Mouse (Mus musculus): Measurements from ENCODE around the gene Tspear.
"Not testable (repeated sequence)": the region's sequence is repeated elsewhere in the genome, so short reads cannot be mapped to it uniquely, and the experiment has no call there.

Gene Tspear

DNA sequence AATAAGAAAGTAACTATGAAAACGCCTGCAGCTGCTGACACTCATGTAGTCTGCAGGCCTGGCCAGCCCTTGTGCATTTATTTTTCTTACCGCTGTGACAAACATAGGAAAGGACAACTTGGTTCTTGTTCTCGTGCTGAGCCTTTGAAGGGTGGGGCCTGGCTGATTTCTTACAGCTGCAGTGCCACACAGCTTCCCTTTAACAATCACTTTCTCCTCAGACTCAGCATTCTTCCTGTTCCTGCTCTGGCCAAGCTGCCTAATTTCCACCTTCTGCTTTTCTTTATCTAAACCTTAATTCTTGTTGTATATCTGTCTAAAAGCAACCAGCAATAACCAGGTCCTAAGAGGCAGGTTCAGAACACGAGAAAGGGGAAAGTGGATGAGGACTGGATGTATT lies 27.4 kb downstream of the Tspear start:
- DNase-seq (ENCODE audit: low read depth) = no peak

- no peak for DNase-seq (ENCODE audit: low read depth)
Measured at GRCm38 (mm10) chr10:77715507-77715906, 29.1 kb downstream of the Tspear start, which contains the start of gene Gm10142. Gene Gm10142, plus strand, starts transcription at chr10:77715807.

GRCm38 (mm10) chr10:77720299-77720698 lies 33.9 kb downstream of the Tspear start, which contains the start of gene Krtap12-1:
Gene Krtap12-1, plus strand, starts transcription at chr10:77720599.
- DNase-seq (ENCODE audit: low read depth) = not testable (repeated sequence)

GRCm38 (mm10) chr10:77724855-77725254 lies 38.5 kb downstream of the Tspear start:
- no peak for DNase-seq (ENCODE audit: low read depth)

DNA sequence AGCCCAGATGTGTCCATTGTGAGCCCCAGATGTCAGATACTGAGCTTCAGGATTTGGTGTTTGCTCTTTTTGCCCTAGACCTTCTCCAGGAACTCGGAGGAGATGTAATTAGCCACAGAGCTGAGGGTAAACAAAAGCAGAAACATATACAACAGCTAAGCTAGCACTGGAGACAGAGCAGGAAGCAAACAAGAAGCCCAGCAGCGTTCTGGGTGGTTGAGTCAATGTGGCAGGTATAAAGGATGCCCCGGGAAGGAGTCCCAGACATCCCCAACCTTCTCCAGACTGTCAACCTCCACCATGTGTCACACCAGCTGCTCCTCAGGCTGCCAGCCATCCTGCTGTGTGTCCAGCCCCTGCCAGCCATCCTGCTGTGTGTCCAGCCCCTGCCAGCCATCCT lies 39.8 kb downstream of the Tspear start, which contains the start of gene Gm10100:
TSS of gene Gm10100 (plus strand) at position 301 of the 400 bp plus-strand sequence.
- DNase-seq (ENCODE audit: low read depth) = no peak

DNA sequence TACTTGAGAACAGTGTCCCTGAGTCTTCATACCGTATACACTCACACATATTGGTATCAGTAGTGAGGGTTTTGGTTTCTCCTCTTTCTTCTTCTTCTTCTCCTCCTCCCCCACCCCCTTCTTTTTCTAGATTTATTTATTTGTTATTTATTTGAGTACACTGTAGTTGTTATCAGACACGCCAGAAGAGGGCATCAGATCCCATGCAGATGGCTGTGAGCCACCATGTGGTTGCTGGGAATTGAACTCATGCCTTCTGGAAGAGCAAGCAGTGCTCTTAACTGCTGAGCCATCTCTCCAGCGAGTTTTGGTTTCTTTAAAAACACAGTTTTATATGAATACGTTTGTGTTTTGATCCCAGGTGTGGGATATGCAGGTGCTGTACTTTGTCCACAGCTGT lies 41.9 kb downstream of the Tspear start:
- no peak for DNase-seq (ENCODE audit: low read depth)

DNA sequence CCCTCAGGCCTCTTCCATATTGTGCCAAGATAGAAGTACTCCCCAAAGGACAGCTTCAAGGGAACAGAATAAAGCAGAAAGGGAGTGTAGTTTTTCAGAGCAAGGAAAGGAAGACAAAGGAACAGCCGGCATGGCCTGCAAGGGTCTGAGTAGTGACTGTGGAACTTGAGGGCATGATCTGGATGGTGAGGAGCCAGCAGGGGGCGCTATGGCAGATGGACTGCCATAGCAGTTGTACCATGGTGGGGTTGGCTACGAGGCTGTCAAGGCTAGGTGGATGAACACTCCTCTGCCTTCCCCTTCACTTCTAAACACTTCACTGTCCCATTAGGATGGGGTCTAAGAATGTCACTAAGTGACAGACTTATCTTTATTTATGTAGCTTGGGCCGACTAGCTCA lies 42.9 kb downstream of the Tspear start:
- DNase-seq (ENCODE audit: low read depth) = no peak

DNA sequence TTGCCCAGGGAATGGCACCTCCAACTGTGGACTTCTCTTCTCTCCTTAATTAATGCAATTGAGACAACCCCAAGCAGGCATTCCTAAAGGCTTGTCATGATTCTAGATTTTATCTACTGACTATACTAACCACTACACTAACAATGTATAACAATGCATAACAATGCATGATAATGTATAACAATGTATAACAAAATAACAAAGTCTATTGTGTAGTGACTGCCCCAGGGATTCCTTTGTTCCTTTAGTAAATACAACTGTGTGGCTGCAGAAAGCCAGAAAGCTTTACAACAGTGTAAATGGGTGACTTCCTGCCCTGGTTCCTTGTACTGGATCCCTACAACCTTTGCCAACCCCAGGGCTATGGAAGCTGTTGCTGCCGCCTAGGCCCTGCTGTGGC lies 49.6 kb downstream of the Tspear start:
- DNase-seq (ENCODE audit: low read depth) = no peak

DNA sequence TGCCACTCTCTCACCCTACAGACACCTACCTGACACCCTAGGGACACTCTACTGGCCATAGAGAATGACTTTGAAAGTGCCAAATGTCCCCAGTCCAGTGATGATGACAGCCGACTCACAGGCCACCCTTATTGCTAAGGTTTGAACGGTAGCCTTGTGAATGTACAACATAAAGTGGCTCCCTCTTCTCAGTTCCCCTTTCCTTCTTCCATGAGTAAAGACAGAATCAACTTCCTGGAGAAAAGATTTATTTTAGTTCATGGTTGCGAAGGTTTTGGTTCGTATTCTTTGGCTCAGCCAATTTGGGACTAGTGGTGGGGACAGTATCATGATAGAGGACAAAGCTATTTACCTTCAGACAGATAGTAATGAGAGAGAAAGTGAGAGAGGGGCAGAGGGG lies 52.6 kb downstream of the Tspear start:
- no peak for DNase-seq (ENCODE audit: low read depth)

- not testable (repeated sequence) for DNase-seq (ENCODE audit: low read depth)
Measured at GRCm38 (mm10) chr10:77741924-77742688, 55.7 kb downstream of the Tspear start, which contains the start of gene Gm18596. Gene Gm18596, minus strand, starts transcription at chr10:77742638.

- not testable (repeated sequence) for DNase-seq (ENCODE audit: low read depth)
Measured at GRCm38 (mm10) chr10:77750686-77751085, 64.3 kb downstream of the Tspear start.

DNA sequence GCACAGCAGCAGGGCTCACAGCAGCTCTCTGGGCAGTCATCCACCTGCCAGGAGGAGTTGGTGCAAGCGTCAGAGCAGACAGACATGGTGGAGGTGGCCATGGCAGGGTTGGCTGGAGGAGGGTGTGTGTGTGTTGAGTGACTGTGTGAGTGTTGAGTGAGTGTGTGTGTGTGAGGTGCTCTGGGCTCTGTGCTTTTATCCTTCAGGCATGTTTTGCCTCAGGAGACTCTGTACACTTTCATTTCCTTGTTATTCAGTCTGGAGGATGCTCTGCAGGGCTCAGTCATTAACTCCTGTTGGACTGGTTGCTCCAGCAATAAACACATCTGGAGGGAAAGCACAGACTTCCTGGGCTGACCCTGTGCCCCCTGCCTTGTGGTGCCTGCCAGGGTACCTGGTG lies 64.9 kb downstream of the Tspear start, which contains the start of gene Gm9736:
TSS of gene Gm9736 (minus strand) at position 101 of the 400 bp plus-strand sequence.
- not testable (repeated sequence) for DNase-seq (ENCODE audit: low read depth)

DNA sequence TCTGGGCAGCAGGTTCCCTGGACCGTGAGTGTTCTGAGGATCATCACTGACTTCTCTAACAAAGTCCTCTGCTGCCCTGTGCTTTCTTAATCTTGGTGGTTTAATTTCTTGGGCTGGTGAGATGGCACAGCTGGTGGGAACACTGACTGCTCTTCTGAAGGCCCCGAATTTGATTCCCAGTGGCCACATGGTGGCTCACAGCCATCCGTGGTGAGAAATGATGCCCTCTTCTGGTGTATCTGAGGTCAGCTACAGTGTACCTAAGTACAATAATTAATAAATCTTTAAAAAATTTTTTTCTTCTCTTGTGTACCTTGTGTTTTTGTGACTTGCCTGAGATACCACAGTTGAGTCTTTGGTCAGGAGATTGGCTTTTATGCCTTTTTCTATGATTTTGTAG lies 65.9 kb downstream of the Tspear start:
- DNase-seq (ENCODE audit: low read depth) = not testable (repeated sequence)

DNA sequence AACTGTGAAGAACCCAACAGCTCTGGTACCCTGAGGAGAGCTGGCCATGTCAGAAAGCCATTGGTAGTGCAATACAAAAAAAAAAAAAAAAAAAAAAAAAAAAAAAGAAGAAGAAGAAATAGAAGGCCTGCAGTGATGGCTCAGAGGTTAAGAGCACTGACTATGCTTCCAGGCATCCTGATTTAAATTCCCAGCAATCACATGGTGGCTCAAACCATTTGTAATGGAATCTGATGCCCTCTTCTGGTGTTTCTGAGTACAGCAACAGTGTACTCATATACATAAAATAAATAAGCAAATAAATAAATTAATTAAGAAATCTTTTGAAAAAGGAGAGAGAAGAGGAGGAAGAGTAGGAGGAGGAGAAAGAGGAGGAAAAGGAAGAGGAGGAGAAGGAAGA lies 67.1 kb downstream of the Tspear start:
- no peak for DNase-seq (ENCODE audit: low read depth)

GRCm38 (mm10) chr10:77759582-77759981 lies 73.2 kb downstream of the Tspear start, which contains the start of gene Gm3233:
Gene Gm3233, minus strand, starts transcription at chr10:77759682.
- DNase-seq (ENCODE audit: low read depth) = not testable (repeated sequence)

GRCm38 (mm10) chr10:77769727-77770126 lies 83.4 kb downstream of the Tspear start:
- DNase-seq (ENCODE audit: low read depth) = no peak

DNA sequence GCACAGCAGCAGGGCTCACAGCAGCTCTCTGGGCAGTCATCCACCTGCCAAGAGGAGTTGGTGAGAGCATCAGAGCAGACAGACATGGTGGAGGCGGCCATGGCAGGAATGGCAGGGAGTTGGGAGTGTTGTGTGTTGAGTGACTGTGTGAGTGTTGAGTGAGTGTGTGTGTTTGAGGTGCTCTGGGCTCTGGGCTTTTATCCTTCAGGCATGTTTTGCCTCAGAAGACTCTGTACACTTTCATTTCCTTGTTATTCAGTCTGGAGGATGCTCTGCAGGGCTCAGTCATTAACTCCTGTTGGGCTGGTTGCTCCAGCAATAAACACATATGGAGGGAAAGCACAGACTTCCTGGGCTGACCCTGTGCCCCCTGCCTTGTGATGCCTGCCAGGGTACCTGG lies 84.9 kb downstream of the Tspear start, which contains the start of gene Gm3238:
TSS of gene Gm3238 (minus strand) at position 101 of the 400 bp plus-strand sequence.
- DNase-seq (ENCODE audit: low read depth) = not testable (repeated sequence)

DNA sequence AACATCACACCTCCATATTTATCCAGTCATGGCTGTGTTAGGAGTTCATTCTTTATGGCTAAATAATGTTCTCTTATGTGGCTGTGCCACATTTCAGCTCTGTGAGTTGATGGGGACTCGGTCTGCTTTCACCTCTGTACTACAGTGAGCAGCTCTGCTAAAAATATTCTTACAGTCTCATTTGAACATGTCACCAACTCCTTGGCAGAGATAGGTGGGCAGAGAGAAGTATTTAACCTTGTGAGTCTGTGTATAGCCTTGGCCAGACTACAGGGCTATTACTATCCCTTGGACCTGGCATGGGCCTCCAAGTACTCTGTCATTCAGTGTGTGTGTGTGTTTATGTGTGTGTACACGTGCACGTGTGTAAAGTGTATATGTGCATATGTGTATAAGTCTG lies 85.8 kb downstream of the Tspear start:
- DNase-seq (ENCODE audit: low read depth) = not testable (repeated sequence)

DNA sequence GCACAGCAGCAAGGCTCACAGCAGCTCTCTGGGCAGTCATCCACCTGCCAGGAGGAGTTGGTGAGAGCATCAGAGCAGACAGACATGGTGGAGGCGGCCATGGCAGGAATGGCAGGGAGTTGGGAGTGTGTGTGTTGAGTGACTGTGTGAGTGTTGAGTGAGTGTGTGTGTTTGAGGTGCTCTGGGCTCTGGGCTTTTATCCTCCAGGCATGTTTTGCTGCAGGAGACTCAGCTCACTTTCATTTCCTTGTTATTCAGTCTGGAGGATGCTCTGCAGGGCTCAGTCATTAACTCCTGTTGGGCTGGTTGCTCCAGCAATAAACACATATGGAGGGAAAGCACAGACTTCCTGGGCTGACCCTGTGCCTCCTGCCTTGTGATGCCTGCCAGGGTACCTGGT lies 90.5 kb downstream of the Tspear start, which contains the start of gene Gm7138:
TSS of gene Gm7138 (minus strand) at position 101 of the 400 bp plus-strand sequence.
- DNase-seq (ENCODE audit: low read depth) = not testable (repeated sequence)

GRCm38 (mm10) chr10:77782442-77782841 lies 96.1 kb downstream of the Tspear start, which contains the start of gene Gm3250:
Gene Gm3250, minus strand, starts transcription at chr10:77782542.
- DNase-seq (ENCODE audit: low read depth) = not testable (repeated sequence)

DNA sequence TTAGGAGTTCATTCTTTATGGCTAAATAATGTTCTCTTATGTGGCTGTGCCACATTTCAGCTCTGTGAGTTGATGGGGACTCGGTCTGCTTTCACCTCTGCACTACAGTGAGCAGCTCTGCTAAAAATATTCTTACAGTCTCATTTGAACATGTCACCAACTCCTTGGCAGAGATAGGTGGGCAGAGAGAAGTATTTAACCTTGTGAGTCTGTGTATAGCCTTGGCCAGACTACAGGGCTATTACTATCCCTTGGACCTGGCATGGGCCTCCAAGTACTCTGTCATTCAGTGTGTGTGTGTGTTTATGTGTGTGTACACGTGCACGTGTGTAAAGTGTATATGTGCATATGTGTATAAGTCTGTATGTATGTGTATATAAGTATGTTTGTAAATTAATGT lies 97.0 kb downstream of the Tspear start:
- DNase-seq (ENCODE audit: low read depth) = not testable (repeated sequence)

GRCm38 (mm10) chr10:77787876-77788275 lies 101.5 kb downstream of the Tspear start, which contains the start of gene Gm7137:
Gene Gm7137, minus strand, starts transcription at chr10:77788200.
- not testable (repeated sequence) for DNase-seq (ENCODE audit: low read depth)

GRCm38 (mm10) chr10:77788621-77789020 lies 102.3 kb downstream of the Tspear start:
- no peak for DNase-seq (ENCODE audit: low read depth)

All from c-Kit-positive CD71-negative TER-119-negative erythroid progenitor cells, embryonic 14.5 days (primary cell).